Mouse (Mus musculus) heart, embryonic 16.5 days (tissue): Measurements from ENCODE around the gene Tti1. TPM values are rescaled to one million over a fixed set of nuclear protein-coding genes. Genes with fewer than 3 reads are reported as not detected.

Experiments used
- ATAC-seq: fragments of 200-750 bp; cut with Nextera tagmentation; replicated peaks from 2 replicates; pipeline ENCODE4 v1.8.0; 2017; ENCODE audit warnings: moderate number of reproducible peaks; ENCODE audit not compliant: insufficient read depth, low FRiP score; ENCODE audit errors: extremely low read depth
- H3K27ac ChIP-seq: fragments of 300-500 bp; sonication (generic); 2 replicates; pipeline ENCODE4 v1.5.1; 2014; ENCODE audit warnings: mild to moderate bottlenecking, low read length, control low read depth, moderate library complexity
- H3K27me3 ChIP-seq: fragments of 300-500 bp; sonication (generic); 2 replicates; pipeline ENCODE4 v1.6.1; 2014; ENCODE audit warnings: low read length, mixed read lengths; ENCODE audit not compliant: control insufficient read depth, insufficient read depth
- H3K36me3 ChIP-seq: fragments of 300-500 bp; sonication (generic); 2 replicates; pipeline ENCODE4 v1.6.1; 2014; ENCODE audit not compliant: control insufficient read depth, insufficient read depth
- H3K4me1 ChIP-seq: fragments of 300-500 bp; sonication (generic); 2 replicates; pipeline ENCODE4 v1.6.1; 2014; ENCODE audit warnings: low read length, mixed read lengths; ENCODE audit not compliant: control insufficient read depth, insufficient read depth
- H3K4me2 ChIP-seq: fragments of 300-500 bp; sonication (generic); 2 replicates; pipeline ENCODE4 v1.6.1; 2014; ENCODE audit warnings: low read depth, mild to moderate bottlenecking, control low read depth, low read length
- H3K4me3 ChIP-seq: fragments of 300-500 bp; sonication (generic); 2 replicates; pipeline ENCODE4 v1.5.1; 2014; ENCODE audit warnings: mild to moderate bottlenecking, control low read depth, low read length
- H3K9ac ChIP-seq: fragments of 300-500 bp; sonication (generic); 2 replicates; pipeline ENCODE4 v1.6.1; 2014; ENCODE audit warnings: low read length, control low read depth
- H3K9me3 ChIP-seq: fragments of 300-500 bp; sonication (generic); replicated peaks from 2 replicates; pipeline ENCODE4 v1.6.1; 2016; ENCODE audit warnings: low read length; ENCODE audit not compliant: control insufficient read depth
- WGBS: fragments of 180-500 bp; shearing (Covaris S2); extraction: QIAGEN DNeasy Blood & Tissue Kit; methylation state at CpG from one replicate; pipeline ENCODE4 v1.1.7; 2014; 5-methylcytosine and 5-hydroxymethylcytosine counted together
- polyA plus RNA-seq: library from polyadenylated mRNA; unstranded; fragments of >200 nt; fragmentation: Nextera tagmentation; extraction: Ambion mirVana; gene quantifications from 2 replicates; pipeline ENCODE4 v1.2.1, GENCODE M21; 2015

Gene Tti1
- polyA plus RNA-seq, 1 experiment from 2014 or later, result 24.2 TPM

- no peak overlapping the region for H3K27ac ChIP-seq
- H3K4me3 ChIP-seq, result peak overlapping the region; percentile 59
- H3K9me3 ChIP-seq, result no peaks in the 10 kb centered on the region
- H3K9ac ChIP-seq, result peak overlapping the region; percentile 67
- peak; percentile 81 for ATAC-seq
- peaks cover 21% of the 10 kb centered on the region for H3K27me3 ChIP-seq
- no peaks in the 10 kb centered on the region for H3K36me3 ChIP-seq
- WGBS, result under 1% methylated on average over 38 of the region's 47 CpGs
- H3K4me1 ChIP-seq, result peaks cover 11% of the 10 kb centered on the region
- H3K4me2 ChIP-seq, result peak overlapping the region; percentile 72
Measured at GRCm38 (mm10) chr2:157943514-157944155, 84.6 kb downstream of the Tti1 start.

GRCm38 (mm10) chr2:157940586-157941185 lies 87.5 kb downstream of the Tti1 start:
- Histone ChIP-seq H3K36me3 (no peaks in the 10 kb centered on the region), H3K27me3 (peaks cover 27% of the 10 kb centered on the region), H3K9ac (no peak overlapping the region), H3K27ac (no peak overlapping the region), H3K9me3 (0 out of 2 replicates have a peak, but pooled peaks cover 2% of the 10 kb centered on the region), H3K4me3 (no peak overlapping the region), H3K4me1 (peaks cover 11% of the 10 kb centered on the region), H3K4me2 (peak overlapping the region; percentile 30)
- ATAC-seq, result no peak
- WGBS, result 8% methylated on average over 18 of the region's 18 CpGs

GRCm38 (mm10) chr2:157936676-157937075 lies 91.6 kb downstream of the Tti1 start:
- WGBS, result 73% methylated on average over 4 of the region's 4 CpGs
- peaks cover 3% of the 10 kb centered on the region; the same call in 1 of the 2 replicates for H3K4me1 ChIP-seq
- ATAC-seq, result no peak
- H3K9ac ChIP-seq, result no peak overlapping the region
- H3K9me3 ChIP-seq, result 0 out of 2 replicates have a peak, but pooled peaks cover 2% of the 10 kb centered on the region
- peaks cover 27% of the 10 kb centered on the region for H3K27me3 ChIP-seq
- no peak overlapping the region for H3K27ac ChIP-seq
- H3K36me3 ChIP-seq, result no peaks in the 10 kb centered on the region
- H3K4me3 ChIP-seq, result no peak overlapping the region
- no peak overlapping the region for H3K4me2 ChIP-seq

GRCm38 (mm10) chr2:157935444-157936171 lies 92.6 kb downstream of the Tti1 start:
- no peaks in the 10 kb centered on the region; the same call in 1 of the 2 replicates for H3K4me1 ChIP-seq
- H3K4me2 ChIP-seq, result no peak overlapping the region
- no peak overlapping the region for H3K4me3 ChIP-seq
- ATAC-seq, result no peak
- H3K27me3 ChIP-seq, result peaks cover 16% of the 10 kb centered on the region
- H3K9ac ChIP-seq, result no peak overlapping the region
- H3K27ac ChIP-seq, result no peak overlapping the region
- H3K9me3 ChIP-seq, result 0 out of 2 replicates have a peak, but pooled peaks cover 2% of the 10 kb centered on the region
- 52% methylated on average over 11 of the region's 11 CpGs for WGBS
- H3K36me3 ChIP-seq, result no peaks in the 10 kb centered on the region

GRCm38 (mm10) chr2:157932655-157933054 lies 95.6 kb downstream of the Tti1 start:
- 67% methylated on average over 4 of the region's 4 CpGs for WGBS
- 0 out of 2 replicates have a peak, but pooled peaks cover 2% of the 10 kb centered on the region for H3K9me3 ChIP-seq

More at GRCm38 (mm10) chr2:157932655-157933054, 95.6 kb downstream of the Tti1 start:
- no peaks in the 10 kb centered on the region for H3K4me1 ChIP-seq
- peaks cover 9% of the 10 kb centered on the region; the same call in 1 of the 2 replicates for H3K27me3 ChIP-seq
- no peak overlapping the region for H3K4me2 ChIP-seq
- no peaks in the 10 kb centered on the region for H3K36me3 ChIP-seq
- H3K9ac ChIP-seq, result no peak overlapping the region
- no peak for ATAC-seq
- no peak overlapping the region for H3K4me3 ChIP-seq
- H3K27ac ChIP-seq, result no peak overlapping the region

Other genes starting within 250 kb of the Tti1 start
- gene Vstm2l, start 113.8 kb downstream of the Tti1 start, polyA plus RNA-seq, result not detected in 2 replicates
- gene Rprd1b, start 64 bp upstream of the Tti1 start, polyA plus RNA-seq, result 28.4 and 32.0 TPM in 2 replicates
- gene Tgm2, start 118.0 kb upstream of the Tti1 start, polyA plus RNA-seq, result 226 and 256 TPM in 2 replicates
- gene D630003M21Rik, start 200.8 kb upstream of the Tti1 start, polyA plus RNA-seq, result 2.2 and 2.5 TPM in 2 replicates
- gene Bpi, start 229.7 kb upstream of the Tti1 start, polyA plus RNA-seq, result not detected in 2 replicates